Mouse (Mus musculus) spleen, adult 2 months (tissue): ENCODE measurements around the gene Antxr1.

Source experiments
- CTCF ChIP-seq: fragments of 200-500 bp; IDR thresholded peaks from 2 replicates; pipeline ENCODE4 v1.5.1; 2011; ENCODE audit warnings: mild to moderate bottlenecking, inconsistent platforms; ENCODE audit not compliant: insufficient read depth, insufficient read length, insufficient replicate concordance; ENCODE audit errors: extremely low read depth
- POLR2A ChIP-seq: fragments of 200-500 bp; IDR thresholded peaks from 2 replicates; pipeline ENCODE4 v1.6.1; 2011; ENCODE audit warnings: low read depth, low read length, inconsistent platforms

DNA sequence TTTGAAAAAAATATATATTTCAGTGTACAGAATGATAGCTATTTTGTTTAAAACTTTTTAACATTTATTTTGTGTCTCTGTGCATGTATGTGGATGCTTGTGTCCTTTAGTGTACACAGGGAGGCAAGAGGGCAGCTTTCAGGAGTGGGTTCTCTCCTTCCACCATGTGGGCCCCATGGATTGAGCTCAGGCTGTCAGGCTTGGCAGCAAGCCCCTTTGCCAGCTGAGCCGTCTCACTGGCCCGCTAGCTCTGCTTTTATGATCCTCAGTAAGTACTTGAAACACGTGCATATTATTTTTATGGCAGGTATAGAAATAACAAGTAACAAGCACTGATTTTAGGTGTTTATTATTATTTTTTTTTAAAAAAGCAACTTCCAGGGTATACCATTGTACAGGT lies 202.1 kb downstream of the Antxr1 start:
- no peak for TF ChIP-seq POLR2A
- no peak for TF ChIP-seq CTCF
